Mouse (Mus musculus) CD4-positive helper T cell, adult 2 months (primary cell): ENCODE measurements around the gene Rrp12.

ENCODE experiments used
- DNase-seq: peaks from one replicate; pipeline ENCODE4 v3.0.0-alpha.2; 2012; ENCODE audit warnings: low read depth, missing footprints, low spot score

Rrp12 gene

GRCm38 (mm10) chr19:41829381-41830105 lies 66.4 kb downstream of the Rrp12 start, which contains the start of gene Frat1:
Frat1 (plus strand) TSS chr19:41829970.
- DNase-seq: peak; percentile 94

DNA sequence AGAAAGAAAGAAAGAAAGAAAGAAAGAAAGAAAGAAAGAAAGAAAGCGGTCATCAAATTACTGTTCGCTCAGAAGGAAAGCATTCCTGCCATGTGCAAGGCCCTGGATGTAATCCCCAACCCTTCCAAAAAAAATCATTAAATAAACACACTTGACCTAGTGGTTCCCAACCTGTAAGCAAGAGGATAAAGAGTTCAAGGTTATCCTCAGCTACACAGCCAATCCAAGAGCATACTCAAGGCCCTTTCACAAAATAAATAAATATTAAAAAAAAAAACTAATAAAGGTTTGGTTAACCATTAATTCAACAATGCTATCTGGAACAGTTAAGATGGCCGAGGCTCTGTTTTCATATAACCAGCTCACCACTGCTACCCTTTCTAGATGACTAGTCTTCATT lies 67.0 kb downstream of the Rrp12 start:
- no peak for DNase-seq

GRCm38 (mm10) chr19:41826529-41826928 lies 69.4 kb downstream of the Rrp12 start:
- no peak for DNase-seq

DNA sequence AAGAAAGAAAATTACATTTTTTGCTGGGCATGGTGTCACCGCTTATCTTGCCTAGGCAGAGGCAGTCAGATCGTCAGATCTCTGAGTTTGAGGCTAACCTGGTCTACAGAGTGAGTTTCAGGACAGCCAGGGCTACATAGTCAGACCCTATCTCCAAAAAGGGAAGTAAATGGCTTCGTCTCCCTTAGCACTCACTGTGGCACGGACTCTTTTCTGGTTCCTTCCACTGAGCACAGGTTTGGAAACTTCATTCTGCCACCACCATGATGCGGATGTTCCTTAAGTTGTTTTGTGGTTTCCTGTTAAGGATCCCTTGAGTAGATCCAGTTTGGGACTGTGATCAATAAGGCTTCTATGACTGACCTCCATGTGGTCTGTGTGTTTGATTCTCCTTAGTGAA lies 71.0 kb downstream of the Rrp12 start:
- DNase-seq: no peak

- no peak for DNase-seq
These were observed 73.4 kb downstream of the Rrp12 start for GRCm38 (mm10) chr19:41822589-41822988.

DNA sequence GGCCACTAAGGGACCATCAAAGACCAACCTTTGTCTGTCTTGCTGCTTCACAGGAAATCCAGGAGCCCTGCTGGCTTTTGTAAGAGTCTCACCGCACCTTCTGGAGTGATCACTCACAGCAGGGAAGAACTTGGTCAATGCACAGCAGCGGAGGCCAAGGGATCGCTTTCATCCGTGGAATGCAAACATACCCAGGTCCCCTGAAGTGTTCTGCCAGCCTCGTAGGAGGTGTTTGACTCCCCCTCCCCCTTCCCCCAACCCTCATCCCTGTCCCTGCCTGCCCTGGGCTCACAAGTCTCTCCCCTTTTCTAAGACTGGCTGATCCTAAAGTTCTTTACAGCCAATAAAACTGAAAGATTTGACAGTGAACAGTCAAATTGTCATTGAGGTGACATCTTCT lies 74.5 kb downstream of the Rrp12 start:
- DNase-seq: no peak

DNA sequence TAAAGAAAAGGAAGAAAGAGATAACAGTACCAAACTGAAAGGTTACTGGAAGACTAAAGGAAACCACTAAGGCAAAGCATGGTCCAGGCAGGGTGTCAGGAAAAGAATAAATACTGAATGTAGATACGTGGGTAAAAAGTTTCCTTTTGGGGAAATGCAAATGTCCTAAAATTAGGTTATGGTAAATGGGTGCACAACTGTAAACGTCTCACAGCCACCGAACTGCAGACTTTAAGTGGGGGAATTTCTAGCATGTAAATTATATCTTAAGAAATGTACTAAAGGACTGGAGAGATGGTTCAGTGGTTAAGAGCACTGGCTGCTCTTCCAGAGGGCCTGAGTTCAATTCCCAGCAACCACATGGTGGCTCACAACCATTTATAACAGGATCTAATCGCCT lies 77.2 kb downstream of the Rrp12 start:
- no peak for DNase-seq

DNA sequence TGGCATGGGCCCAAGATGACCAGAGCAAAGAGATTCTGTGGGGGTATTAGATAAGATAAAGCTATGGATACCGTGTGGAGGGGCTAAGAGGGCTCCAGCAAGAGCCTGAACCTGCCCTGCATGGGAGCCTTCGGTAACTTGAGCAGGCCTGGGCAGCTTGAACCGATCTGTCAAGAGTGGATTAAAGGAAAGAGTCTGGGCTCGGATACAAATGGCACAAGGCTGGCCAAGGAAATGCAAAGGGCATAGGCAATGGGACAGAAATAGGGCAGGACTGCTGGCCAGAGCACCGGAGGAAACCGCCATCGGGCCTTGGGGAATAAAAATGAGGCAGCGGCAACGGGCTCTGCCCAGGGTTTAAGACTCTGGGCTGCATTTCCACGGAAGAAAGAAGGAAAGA lies 78.6 kb downstream of the Rrp12 start:
- DNase-seq: no peak

DNA sequence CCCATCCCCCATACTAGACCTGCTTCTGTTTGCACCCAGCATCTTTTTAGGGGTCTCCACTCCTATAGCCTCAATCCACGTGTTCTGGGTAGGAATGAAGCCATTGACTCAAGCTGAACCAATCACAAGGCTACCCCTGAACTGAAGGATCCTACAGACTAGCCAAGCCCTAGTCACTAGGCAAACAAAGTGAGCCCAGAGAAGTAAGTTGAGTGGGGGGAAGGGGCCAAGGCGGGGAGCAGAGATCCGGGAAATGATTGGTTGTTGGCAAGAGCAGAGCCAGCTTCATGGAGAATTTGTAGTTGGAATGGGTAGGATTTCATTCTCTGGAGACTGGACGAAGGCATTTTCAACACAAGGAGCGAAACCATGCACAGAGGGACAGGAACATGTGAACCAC lies 79.1 kb downstream of the Rrp12 start:
- no peak for DNase-seq

- DNase-seq: no peak
These were observed 79.6 kb downstream of the Rrp12 start for GRCm38 (mm10) chr19:41816410-41816809.

GRCm38 (mm10) chr19:41813374-41813773 lies 82.6 kb downstream of the Rrp12 start:
- DNase-seq: no peak
